Mouse (Mus musculus): ENCODE results near the gene Vmn1r2.
"Not testable (repeated sequence)": the region's sequence is repeated elsewhere in the genome, so short reads cannot be mapped to it uniquely, and the experiment has no call there.

DNA sequence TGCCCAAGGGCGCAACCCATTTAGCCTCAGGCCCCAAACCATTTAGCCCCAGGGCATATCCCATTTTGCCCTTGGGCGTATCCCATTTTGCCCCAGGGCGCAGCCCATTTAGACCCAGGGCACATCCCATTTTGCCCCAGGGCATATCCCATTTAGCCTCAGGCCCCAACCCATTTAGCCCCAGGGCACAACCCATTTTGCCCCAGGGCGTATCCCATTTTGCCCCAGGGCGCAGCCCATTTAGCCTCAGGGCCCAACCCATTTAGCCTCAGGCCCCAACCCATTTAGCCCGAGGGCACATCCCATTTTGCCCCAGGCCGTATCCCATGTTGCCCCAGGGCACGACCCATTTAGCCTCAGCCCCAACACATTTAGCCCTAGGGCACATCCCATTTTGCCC lies 8.6 kb downstream of the Vmn1r2 start:
- not testable (repeated sequence) for TF ChIP-seq CTCF (IDR thresholded peaks at IDR 0.05; ENCODE audit: extremely low read depth, insufficient read length, insufficient replicate concordance, low read depth, low read length); POLR2A (IDR thresholded peaks at IDR 0.05; ENCODE audit: low read depth, low read length)
